29 mouse cellular contexts compared by ENCODE assay signal in the genomic region with DNA sequence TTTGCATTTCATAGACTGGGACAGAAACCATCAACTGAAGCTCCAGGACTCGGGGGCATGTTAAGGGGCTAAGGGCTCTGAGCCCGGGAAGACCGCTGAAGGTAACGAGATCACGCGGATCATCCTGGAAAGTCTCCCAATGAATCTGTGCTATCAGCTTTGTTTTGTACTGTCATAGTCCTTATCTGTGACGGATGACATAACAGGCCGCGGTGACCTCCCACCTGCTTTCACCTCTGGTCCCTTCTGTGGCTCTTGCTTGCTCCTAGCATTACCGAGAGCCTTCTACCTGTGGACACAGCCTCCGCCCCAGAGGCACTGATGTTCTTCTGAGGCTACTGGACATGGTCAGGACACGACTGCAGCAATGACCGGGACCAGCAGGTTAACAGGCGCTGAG. TPM values are rescaled to one million over a fixed set of nuclear protein-coding genes. Genes with fewer than 3 reads are reported as not detected.
DNase-seq lines count a peak whose midpoint lies in the region; ATAC-seq and TF ChIP-seq lines count a peak whose summit lies in the region.
"Had no signal": no experiment of that assay in that cellular context is flagged by ENCODE, and none has a peak within 500 bp of the region (broad histone marks: within the 10 kb centered on the region; RNA-seq: fewer than 3 reads in every experiment).

No protein-coding gene starts in this region.

- no peak overlapping the region for H3K9ac ChIP-seq in liver, adult 2 months (ENCODE audit: low read depth, low read length)
- no peak overlapping the region for H3K9ac ChIP-seq in liver, postnatal 0 days (replicated peaks)
- H3K9ac ChIP-seq: embryonic facial prominence, embryonic 13.5 days; embryonic facial prominence, embryonic 15.5 days; forebrain, embryonic 12.5 days had no signal

- TF ChIP-seq EP300 in liver, postnatal 0 days (IDR thresholded peaks at IDR 0.05; ENCODE audit: low read depth) = no peak

- no peak overlapping the region; the same call in 1 of the 2 replicates for H3K27ac ChIP-seq in liver, adult 2 months (replicated peaks; ENCODE audit: insufficient read depth, low read depth, low read length)
- H3K27ac ChIP-seq in liver, postnatal 0 days (ENCODE audit: low read depth) = no peak overlapping the region
- H3K27ac ChIP-seq in brown adipose tissue, adult 24 weeks (replicated peaks; ENCODE audit: low read depth, low read length) = peak overlapping the region; percentile 94
- H3K27ac ChIP-seq: embryonic facial prominence, embryonic 13.5 days; embryonic facial prominence, embryonic 15.5 days; forebrain, embryonic 10.5 days; forebrain, embryonic 12.5 days had no signal

- TF ChIP-seq CTCF in liver, adult 2 months (IDR thresholded peaks at IDR 0.05; ENCODE audit: low read depth, low read length) = no peak
- TF ChIP-seq CTCF in liver, postnatal 0 days (IDR thresholded peaks at IDR 0.05; ENCODE audit: low read depth) = no peak

- TF ChIP-seq POLR2A in liver, adult 2 months (IDR thresholded peaks at IDR 0.05; ENCODE audit: extremely low read depth, insufficient read depth, low read length) = no peak

- no peaks in the 10 kb centered on the region for H3K27me3 ChIP-seq in liver, adult 2 months (ENCODE audit: control insufficient read depth, insufficient read depth, low read length)
- no peaks in the 10 kb centered on the region for H3K27me3 ChIP-seq in liver, postnatal 0 days (ENCODE audit: insufficient read depth, low read length)
- H3K27me3 ChIP-seq: embryonic facial prominence, embryonic 13.5 days; embryonic facial prominence, embryonic 15.5 days; forebrain, embryonic 12.5 days; Patski had no signal

- ATAC-seq in liver, postnatal 0 days = no peak
- ATAC-seq: activated CD4-positive, CD25-positive, alpha-beta regulatory T cell, adult 4 months; CD4-positive, CD25-positive, alpha-beta regulatory T cell, adult 4 months; forebrain, embryonic 14.5 days; forebrain, embryonic 16.5 days; Patski had no signal

- H3K4me1 ChIP-seq in liver, adult 2 months (ENCODE audit: control insufficient read depth, insufficient read depth, low read length) = peaks cover 16% of the 10 kb centered on the region
- H3K4me1 ChIP-seq in liver, postnatal 0 days (ENCODE audit: insufficient read depth) = no peaks in the 10 kb centered on the region
- peaks cover 33% of the 10 kb centered on the region for H3K4me1 ChIP-seq in brown adipose tissue, adult 24 weeks (ENCODE audit: control insufficient read depth, insufficient read depth, insufficient read length, low read length)
- H3K4me1 ChIP-seq: embryonic facial prominence, embryonic 13.5 days; embryonic facial prominence, embryonic 15.5 days; forebrain, embryonic 12.5 days had no signal

- no peaks in the 10 kb centered on the region for H3K79me2 ChIP-seq in liver, adult 2 months (ENCODE audit: control insufficient read depth, insufficient read depth, low read length)

- peak; percentile 37 to 69 for DNase-seq in adrenal gland, adult (ENCODE audit: inconsistent age in 2 of 2, low spot score in 1 of 2)
- DNase-seq in adrenal gland, postnatal 36 days = no peak
- peak; percentile 86 for DNase-seq in liver, adult 2 months (ENCODE audit: extremely low read depth, low read depth, low spot score)
- no peak for DNase-seq in liver, postnatal 0 days
- DNase-seq: adrenal gland, adult 2 months; adrenal gland, postnatal 25 days; B cell, adult 2 months; cerebellum, adult 11 months; cerebellum, adult 18-20 months; cerebellum, adult 8-10 months; cerebellum, adult 9-11 months; cerebellum, postnatal 14 days; cerebellum, postnatal 36 days; embryo, embryonic 11 days had no signal

- no peak overlapping the region for H3K4me3 ChIP-seq in liver, adult 2 months (ENCODE audit: insufficient read depth, low read depth, low read length)
- H3K4me3 ChIP-seq in liver, postnatal 0 days (ENCODE audit: low read depth, low read length) = no peak overlapping the region
- no peak overlapping the region for H3K4me3 ChIP-seq in brown adipose tissue, adult 24 weeks (ENCODE audit: insufficient read depth, low read depth, low read length)
- H3K4me3 ChIP-seq: embryonic facial prominence, embryonic 13.5 days; embryonic facial prominence, embryonic 15.5 days; erythroblast, embryonic 14.5 days; forebrain, embryonic 10.5 days; forebrain, embryonic 12.5 days had no signal

- H3K36me3 ChIP-seq in liver, adult 2 months (ENCODE audit: control insufficient read depth, insufficient read depth, low read length) = peaks cover 30% of the 10 kb centered on the region; the same call in 1 of the 2 replicates
- H3K36me3 ChIP-seq in liver, postnatal 0 days (replicated peaks; ENCODE audit: insufficient read depth, low read length) = peaks cover 9% of the 10 kb centered on the region; the same call in 1 of the 2 replicates

- WGBS in liver, adult 2 months = 61% methylated on average over 14 of the region's 14 CpGs
- 81% methylated on average over 14 of the region's 14 CpGs for WGBS in liver, postnatal 0 days (ENCODE audit: insufficient replicate concordance)

- no peak overlapping the region for H3K4me2 ChIP-seq in liver, postnatal 0 days (ENCODE audit: low read depth, low read length)
- H3K4me2 ChIP-seq: embryonic facial prominence, embryonic 13.5 days; embryonic facial prominence, embryonic 15.5 days; forebrain, embryonic 12.5 days had no signal

- no peaks in the 10 kb centered on the region for H3K9me3 ChIP-seq in liver, postnatal 0 days (ENCODE audit: low read length)
- H3K9me3 ChIP-seq: embryonic facial prominence, embryonic 13.5 days; embryonic facial prominence, embryonic 15.5 days; forebrain, embryonic 10.5 days; forebrain, embryonic 12.5 days; G1E had no signal

RNA-seq across cellular contexts. Expression of gene Plin1, which starts 3.8 kb away (rescaled TPM):
- total RNA-seq in adrenal gland, postnatal 36 days (2021) = 100 to 1,000 TPM; 500 to 527 TPM
- 0.60 and 0.74 TPM in 2 replicates for total RNA-seq in liver, adult 2 months (2014; rRNA removed)
- not detected in 2 replicates for polyA plus RNA-seq in liver, adult 2 months (2012; rRNA removed)
- polyA plus RNA-seq in liver, postnatal 0 days (2015; fragmentation: Nextera tagmentation; extraction: Ambion mirVana) = not detected in 2 replicates
- 1,266 and 1,376 TPM in 2 replicates for polyA plus RNA-seq in brown adipose tissue, adult 24 weeks (2012; ENCODE audit: insufficient read depth, insufficient read length, missing spikeins)
- total RNA-seq: CH12.LX; common myeloid progenitor, adult 5-6 weeks had no signal
- polyA plus RNA-seq: activated CD4-positive, CD25-positive, alpha-beta regulatory T cell, adult 4 months; CD4-positive, CD25-positive, alpha-beta regulatory T cell, adult 4 months; embryonic facial prominence, embryonic 11.5 days; embryonic facial prominence, embryonic 13.5 days; erythroblast, embryonic 14.5 days; forebrain, embryonic 10.5 days; forebrain, embryonic 14.5 days; forebrain, embryonic 16.5 days; G1E had no signal

RNA-seq across cellular contexts. Expression of gene Pex11a, which starts 6.4 kb away (rescaled TPM):
- total RNA-seq in adrenal gland, postnatal 36 days (2021) = 10 to 100 TPM; 49.2 to 49.3 TPM
- 17.2 and 18.1 TPM in 2 replicates for total RNA-seq in liver, adult 2 months (2014; rRNA removed)
- polyA plus RNA-seq in liver, adult 2 months (2012; rRNA removed) = 40.3 and 43.8 TPM in 2 replicates
- 13.5 and 16.1 TPM in 2 replicates for polyA plus RNA-seq in liver, postnatal 0 days (2015; fragmentation: Nextera tagmentation; extraction: Ambion mirVana)
- polyA plus RNA-seq in brown adipose tissue, adult 24 weeks (2012; ENCODE audit: insufficient read depth, insufficient read length, missing spikeins) = 71.2 and 78.9 TPM in 2 replicates
- polyA plus RNA-seq: erythroblast, embryonic 14.5 days had no signal

RNA-seq across cellular contexts. Expression of gene Wdr93, which starts 6.5 kb away (rescaled TPM):
- total RNA-seq in adrenal gland, postnatal 36 days (2021) = 1 to 10 TPM; 1.6 to 2.0 TPM
- total RNA-seq in liver, adult 2 months (2014; rRNA removed) = 0.74 and 0.81 TPM in 2 replicates
- 0.10 and 0.21 TPM in 2 replicates for polyA plus RNA-seq in liver, adult 2 months (2012; rRNA removed)
- 0.11 and 0.19 TPM in 2 replicates for polyA plus RNA-seq in liver, postnatal 0 days (2015; fragmentation: Nextera tagmentation; extraction: Ambion mirVana)
- 5.8 and 6.6 TPM in 2 replicates for polyA plus RNA-seq in brown adipose tissue, adult 24 weeks (2012; ENCODE audit: insufficient read depth, insufficient read length, missing spikeins)
- total RNA-seq: common myeloid progenitor, adult 5-6 weeks had no signal
- polyA plus RNA-seq: erythroblast, embryonic 14.5 days had no signal

RNA-seq across cellular contexts. Expression of gene Kif7, which starts 21.0 kb away (rescaled TPM):
- 1 to 10 TPM; 4.1 TPM for total RNA-seq in adrenal gland, postnatal 36 days (2021)
- total RNA-seq in liver, adult 2 months (2014; rRNA removed) = 0.20 and 0.37 TPM in 2 replicates
- 0.21 TPM in 2 replicates for polyA plus RNA-seq in liver, adult 2 months (2012; rRNA removed)
- polyA plus RNA-seq in liver, postnatal 0 days (2015; fragmentation: Nextera tagmentation; extraction: Ambion mirVana) = 0.15 and 0.19 TPM in 2 replicates
- 0.40 and 0.58 TPM in 2 replicates for polyA plus RNA-seq in brown adipose tissue, adult 24 weeks (2012; ENCODE audit: insufficient read depth, insufficient read length, missing spikeins)

RNA-seq across cellular contexts. Expression of gene Mesp1, which starts 57.1 kb away (rescaled TPM):
- not detected for total RNA-seq in adrenal gland, postnatal 36 days (2021)
- 0.18 and 0.20 TPM in 2 replicates for total RNA-seq in liver, adult 2 months (2014; rRNA removed)
- polyA plus RNA-seq in liver, adult 2 months (2012; rRNA removed) = not detected in 2 replicates
- not detected in 2 replicates for polyA plus RNA-seq in liver, postnatal 0 days (2015; fragmentation: Nextera tagmentation; extraction: Ambion mirVana)
- not detected in 2 replicates for polyA plus RNA-seq in brown adipose tissue, adult 24 weeks (2012; ENCODE audit: insufficient read depth, insufficient read length, missing spikeins)
- total RNA-seq: adrenal gland, adult 2 months; adrenal gland, postnatal 25 days; CH12.LX; common myeloid progenitor, adult 5-6 weeks; G1E had no signal
- polyA plus RNA-seq: activated CD4-positive, CD25-positive, alpha-beta regulatory T cell, adult 4 months; adrenal gland, adult 2 months; CD4-positive, CD25-positive, alpha-beta regulatory T cell, adult 4 months; embryonic facial prominence, embryonic 13.5 days; forebrain, embryonic 10.5 days; forebrain, embryonic 12.5 days; forebrain, embryonic 14.5 days; forebrain, embryonic 16.5 days; G1E; Patski had no signal

Comparison
In these comparisons a context has a peak if more than half of its experiments do, and no peak if none do; other contexts are left out.
1. DNase-seq: peak in adrenal gland, adult (2 of 2) and liver, adult 2 months (single experiment); none in adrenal gland, postnatal 36 days (0 of 2) and liver, postnatal 0 days (single experiment).
2. RNA of gene Plin1, which starts 3.8 kb away (polyA plus RNA-seq): 1,266 to 1,376 TPM in brown adipose tissue, adult 24 weeks; not detected in liver, adult 2 months and not detected in liver, postnatal 0 days; every median in the first group is over 1,000 times any median in the second.